Mouse (Mus musculus) G1E (cell line): ENCODE results near the gene Npm3.

Experiments used
- CTCF ChIP-seq: IDR thresholded peaks from 2 replicates; pipeline ENCODE4 v1.5.1; 2012; ENCODE audit warnings: low read depth, low read length, inconsistent platforms, mixed read lengths
- POLR2AphosphoS5 ChIP-seq: IDR thresholded peaks from 2 replicates; pipeline ENCODE4 v1.6.1; 2012; ENCODE audit warnings: low read depth, low read length, inconsistent platforms; ENCODE audit not compliant: insufficient replicate concordance
- TAL1 ChIP-seq: conservative IDR thresholded peaks from 2 replicates; pipeline ENCODE4 v1.6.1; 2012; ENCODE audit warnings: low read depth, low read length, inconsistent platforms, mixed read lengths

GRCm38 (mm10) chr19:45795406-45795944, 46.1 kb upstream of the Npm3 start:
- TF ChIP-seq CTCF (no peak), POLR2AphosphoS5 (no peak), TAL1 (no peak)
